8 mouse cellular contexts compared by ENCODE assay signal in the genomic region with DNA sequence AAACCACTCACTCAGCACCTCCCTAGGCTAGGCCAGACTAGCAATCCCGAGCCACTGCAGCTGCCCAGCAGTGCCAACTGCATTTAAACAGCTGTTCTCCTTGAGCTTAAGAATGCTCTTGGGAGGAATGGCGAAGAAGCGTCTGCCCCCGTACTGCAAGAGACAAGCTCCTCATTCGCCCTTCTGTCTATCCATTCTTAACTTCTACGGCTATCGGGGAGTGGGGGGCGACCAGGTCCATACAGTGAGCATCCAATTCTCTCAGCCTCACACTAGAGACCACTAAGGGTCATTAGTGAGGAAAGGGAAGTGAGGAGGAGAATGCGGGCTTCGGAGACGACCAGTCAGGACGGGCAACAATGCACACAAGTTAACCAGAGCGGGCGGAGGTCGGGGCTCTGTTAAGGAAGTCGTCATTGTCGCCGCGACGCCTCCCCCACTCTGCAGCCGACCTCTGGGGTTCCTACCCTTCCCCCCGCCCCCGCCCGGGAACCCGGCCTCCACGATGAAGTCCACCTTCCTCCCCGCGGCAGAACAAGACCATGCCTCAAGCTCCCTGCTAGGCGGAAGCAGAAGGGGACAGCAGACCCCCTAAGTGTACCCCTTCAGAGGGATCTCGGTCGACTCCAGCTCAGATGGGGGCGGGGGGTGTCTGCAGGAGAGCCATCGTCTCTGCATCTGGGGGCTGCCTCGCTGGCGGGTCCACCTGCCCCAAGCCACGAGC. TPM values are rescaled to one million over a fixed set of nuclear protein-coding genes. Genes with fewer than 3 reads are reported as not detected.
DNase-seq lines count a peak whose midpoint lies in the region; ATAC-seq and TF ChIP-seq lines count a peak whose summit lies in the region.

A gene (plus strand): TSS at position 484 of the 724 bp plus-strand sequence.

- peak within 1 kb of the TSS; percentile 91 for H3K4me2 ChIP-seq in forebrain, embryonic 15.5 days (replicated peaks)

- peak within 1 kb of the TSS; percentile 98 for H3K9ac ChIP-seq in ES-E14 (ENCODE audit: insufficient read depth, low read depth, low read length, poor library complexity, severe bottlenecking)
- peak within 1 kb of the TSS; percentile 91 for H3K9ac ChIP-seq in forebrain, embryonic 15.5 days (replicated peaks)

- ATAC-seq in forebrain, embryonic 15.5 days (replicated peaks) = peak; percentile 56

- no peaks in the 10 kb centered on the region for H3K27me3 ChIP-seq in forebrain, embryonic 15.5 days
- H3K27me3 ChIP-seq in hindbrain, embryonic 10.5 days (ENCODE audit: insufficient read depth, poor library complexity, severe bottlenecking) = no peaks in the 10 kb centered on the region

- H3K4me3 ChIP-seq in ES-E14 (ENCODE audit: insufficient read depth in 1 of 2, low read depth in 1 of 2, low read length in 2 of 2, poor library complexity in 1 of 2, severe bottlenecking in 1 of 2) = peak within 1 kb of the TSS; percentile 86 to 96
- H3K4me3 ChIP-seq in forebrain, embryonic 15.5 days = peak within 1 kb of the TSS; percentile 93
- H3K4me3 ChIP-seq in hindbrain, embryonic 10.5 days = peak within 1 kb of the TSS; percentile 85

- H3K4me1 ChIP-seq in ES-E14 (ENCODE audit: control insufficient read depth in 2 of 2, insufficient read depth in 2 of 2, low read length in 2 of 2, poor library complexity in 1 of 2) = peaks cover 3 to 5% of the 10 kb centered on the region in 2 experiments; a peak in 3 of 4 replicates
- peaks cover 30% of the 10 kb centered on the region for H3K4me1 ChIP-seq in forebrain, embryonic 15.5 days
- peaks cover 36% of the 10 kb centered on the region for H3K4me1 ChIP-seq in hindbrain, embryonic 10.5 days (replicated peaks)

- H3K9me3 ChIP-seq in ES-E14 (ENCODE audit: control insufficient read depth, insufficient read depth, low read depth, low read length) = no peaks in the 10 kb centered on the region
- H3K9me3 ChIP-seq in forebrain, embryonic 15.5 days = no peaks in the 10 kb centered on the region
- H3K9me3 ChIP-seq in hindbrain, embryonic 10.5 days = no peaks in the 10 kb centered on the region

- in situ Hi-C loops in ES-E14 (cut with MboI; ENCODE audit: low sequenced_read_pairs in 2 of 2, unreplicated experiment in 2 of 2) = no loop called here

- H3K36me3 ChIP-seq in ES-E14 (ENCODE audit: control insufficient read depth, insufficient read depth, low read length, poor library complexity, severe bottlenecking) = no peaks in the 10 kb centered on the region
- no peaks in the 10 kb centered on the region for H3K36me3 ChIP-seq in forebrain, embryonic 15.5 days
- peaks cover 14% of the 10 kb centered on the region for H3K36me3 ChIP-seq in hindbrain, embryonic 10.5 days

- DNase-seq in ES-E14 (ENCODE audit: low read depth, low spot score) = peak; percentile 56
- peak; percentile 76 to 83 for DNase-seq in adrenal gland, postnatal 36 days
- peak; percentile 78 for DNase-seq in hindbrain, embryonic 10.5 days (ENCODE audit: low spot score)
- peak in 1 of 2 experiments; percentile 36 for DNase-seq in layer of hippocampus, postnatal 10 days (ENCODE audit: low spot score in 2 of 2)
- peak; percentile 71 for DNase-seq in lung, postnatal 14 days
- peak; percentile 75 for DNase-seq in retina, embryonic 14.5 days (ENCODE audit: low spot score)
- DNase-seq in urinary bladder, postnatal 36 days (ENCODE audit: low spot score in 2 of 2) = peak; percentile 31 to 47

- WGBS in forebrain, embryonic 15.5 days = under 1% methylated on average over 36 of the region's 36 CpGs
- under 1% methylated on average over 36 of the region's 36 CpGs for WGBS in hindbrain, embryonic 10.5 days

- peak within 1 kb of the TSS; percentile 97 for H3K27ac ChIP-seq in ES-E14 (ENCODE audit: insufficient read depth, low read depth, low read length, poor library complexity, severe bottlenecking)
- H3K27ac ChIP-seq in forebrain, embryonic 15.5 days (replicated peaks) = peak within 1 kb of the TSS; percentile 93
- peak within 1 kb of the TSS; percentile 96 for H3K27ac ChIP-seq in hindbrain, embryonic 10.5 days

TF ChIP-seq in ES-E14, 5 proteins besides CTCF, POLR2A, EP300 and RAD21:
- TF ChIP-seq ZNF384 (IDR thresholded peaks at IDR 0.05; ENCODE audit: low read depth, low read length) = no peak
- no peak for TF ChIP-seq MAFK (IDR thresholded peaks at IDR 0.05; ENCODE audit: insufficient read depth, low read depth, low read length)
- TF ChIP-seq HCFC1 (IDR thresholded peaks at IDR 0.05; ENCODE audit: borderline replicate concordance, insufficient read depth, low read length) = no peak
- TF ChIP-seq ZC3H11A (IDR thresholded peaks at IDR 0.05; ENCODE audit: borderline replicate concordance, low read depth, low read length) = no peak
- TF ChIP-seq CHD2 (IDR thresholded peaks at IDR 0.05; ENCODE audit: low read depth, low read length) = no peak
TF ChIP-seq in ES-E14: peak in this region for 0.

RNA-seq across cellular contexts. Expression of the gene that starts here (rescaled TPM):
- 27.3 and 30.7 TPM in 2 replicates for total RNA-seq in ES-E14 (2012; rRNA removed)
- 10 to 100 TPM; 32.9 to 43.6 TPM for total RNA-seq in adrenal gland, postnatal 36 days (2021)
- 90.5 and 91.3 TPM in 2 replicates for polyA plus RNA-seq in forebrain, embryonic 15.5 days (2015; fragmentation: Nextera tagmentation; extraction: Ambion mirVana)
- 95.9 and 119 TPM in 2 replicates for polyA plus RNA-seq in hindbrain, embryonic 10.5 days (2016; fragmentation: Nextera tagmentation; extraction: Ambion mirVana)
- total RNA-seq in layer of hippocampus, postnatal 10 days (2021) = 10 to 100 TPM; 25.6 to 27.9 TPM
